Mouse (Mus musculus): ENCODE results near the gene Ptprcap. TPM values are rescaled to one million over a fixed set of nuclear protein-coding genes. Genes with fewer than 3 reads are reported as not detected.

Ptprcap gene
- polyA plus RNA-seq (2014; fragmentation: Nextera tagmentation; extraction: Ambion mirVana), result 0.54 and 0.82 TPM in 2 replicates

DNA sequence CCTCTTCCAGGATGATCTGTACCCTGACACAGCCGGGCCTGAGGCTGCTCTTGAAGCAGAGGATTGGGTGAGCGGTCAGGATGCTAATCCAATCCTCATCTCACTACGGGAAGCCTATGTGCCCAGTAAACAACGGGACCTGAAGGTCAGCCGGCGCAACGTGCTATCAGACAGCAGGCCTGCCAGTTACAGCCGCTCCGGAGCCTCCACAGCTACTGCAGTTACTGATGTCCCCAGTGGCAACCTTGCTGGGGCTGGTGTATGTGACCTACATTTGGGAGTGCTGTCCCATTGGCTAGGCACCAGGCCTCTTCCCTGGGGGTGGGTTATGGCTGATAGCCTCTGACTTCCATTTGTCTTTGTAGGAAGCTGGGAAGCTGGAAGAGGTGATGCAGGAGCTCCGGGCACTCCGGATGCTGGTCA is at the start of gene Ptprcap:
Gene Ptprcap, plus strand, starts transcription at position 373 of the 423 bp plus-strand sequence.
- Histone ChIP-seq H3K27ac (replicated peaks in 1 of 2; ENCODE audit: control insufficient read depth in 1 of 2, insufficient read depth in 1 of 2, low read depth in 2 of 2, low read length in 2 of 2) (0 out of 4 replicates have a peak within 1 kb of the TSS, but pooled peaks of 1 of the 2 experiments have one; percentile 24), H3K4me3 (ENCODE audit: control insufficient read depth in 1 of 2, insufficient read depth in 1 of 2, low read depth in 1 of 2, low read length in 2 of 2) (no peak within 1 kb of the TSS), H3K4me2 (ENCODE audit: low read length) (no peak within 1 kb of the TSS), H3K36me3 (ENCODE audit: control insufficient read depth, insufficient read depth, low read length) (peaks cover 78% of the 10 kb centered on the region), H3K4me1 (ENCODE audit: control insufficient read depth in 2 of 2, insufficient read depth in 2 of 2, low read length in 2 of 2) (peaks cover 11 to 21% of the 10 kb centered on the region in 2 experiments), H3K27me3 (ENCODE audit: control insufficient read depth, insufficient read depth, low read length) (no peaks in the 10 kb centered on the region), H3K9me3 (ENCODE audit: control insufficient read depth, low read length) (no peaks in the 10 kb centered on the region), H3K9ac (ENCODE audit: low read length) (no peak within 1 kb of the TSS)
- ATAC-seq (ENCODE audit: insufficient number of reproducible peaks, insufficient read depth, low FRiP score, low read depth), result no peak
- 47% methylated on average over 11 of the region's 11 CpGs for WGBS

DNA sequence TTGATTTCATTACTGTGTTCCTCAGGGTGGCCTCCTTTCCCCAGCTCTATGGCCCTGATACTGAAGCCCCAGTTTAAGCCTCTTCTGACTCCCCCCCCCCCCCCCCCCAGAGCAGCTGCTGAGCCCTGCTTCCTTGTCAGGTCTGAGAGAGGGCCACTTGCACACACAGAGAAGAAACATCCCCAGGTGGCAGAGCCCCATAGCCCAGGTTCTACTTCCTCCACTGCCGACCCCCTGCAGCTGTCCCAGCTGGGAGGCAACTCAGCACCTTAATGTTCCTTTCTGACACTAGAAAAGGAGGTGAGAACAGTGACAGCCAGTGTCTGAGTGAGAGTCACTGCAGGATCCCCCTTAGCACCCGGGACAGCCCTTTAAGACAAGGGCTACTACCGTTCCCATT is 49.6 kb upstream of the Ptprcap start:
- ATAC-seq (ENCODE audit: insufficient number of reproducible peaks, insufficient read depth, low FRiP score, low read depth), result no peak
- no peak overlapping the region for H3K4me2 ChIP-seq (ENCODE audit: low read length)
- peaks cover 34% of the 10 kb centered on the region for H3K36me3 ChIP-seq (ENCODE audit: control insufficient read depth, insufficient read depth, low read length)
- H3K9ac ChIP-seq (ENCODE audit: low read length), result no peak overlapping the region
- peaks cover 20% of the 10 kb centered on the region; the same call in 1 of the 2 replicates for H3K27me3 ChIP-seq (ENCODE audit: control insufficient read depth, insufficient read depth, low read length)
- WGBS, result 49% methylated on average over 3 of the region's 3 CpGs
- no peak overlapping the region for H3K4me3 ChIP-seq (ENCODE audit: control insufficient read depth in 1 of 2, insufficient read depth in 1 of 2, low read depth in 1 of 2, low read length in 2 of 2)
- peaks cover 13 to 24% of the 10 kb centered on the region in 2 experiments for H3K4me1 ChIP-seq (ENCODE audit: control insufficient read depth in 2 of 2, insufficient read depth in 2 of 2, low read length in 2 of 2)
- no peaks in the 10 kb centered on the region for H3K9me3 ChIP-seq (ENCODE audit: control insufficient read depth, low read length)
- no peak overlapping the region for H3K27ac ChIP-seq (replicated peaks in 1 of 2; ENCODE audit: control insufficient read depth in 1 of 2, insufficient read depth in 1 of 2, low read depth in 2 of 2, low read length in 2 of 2)

DNA sequence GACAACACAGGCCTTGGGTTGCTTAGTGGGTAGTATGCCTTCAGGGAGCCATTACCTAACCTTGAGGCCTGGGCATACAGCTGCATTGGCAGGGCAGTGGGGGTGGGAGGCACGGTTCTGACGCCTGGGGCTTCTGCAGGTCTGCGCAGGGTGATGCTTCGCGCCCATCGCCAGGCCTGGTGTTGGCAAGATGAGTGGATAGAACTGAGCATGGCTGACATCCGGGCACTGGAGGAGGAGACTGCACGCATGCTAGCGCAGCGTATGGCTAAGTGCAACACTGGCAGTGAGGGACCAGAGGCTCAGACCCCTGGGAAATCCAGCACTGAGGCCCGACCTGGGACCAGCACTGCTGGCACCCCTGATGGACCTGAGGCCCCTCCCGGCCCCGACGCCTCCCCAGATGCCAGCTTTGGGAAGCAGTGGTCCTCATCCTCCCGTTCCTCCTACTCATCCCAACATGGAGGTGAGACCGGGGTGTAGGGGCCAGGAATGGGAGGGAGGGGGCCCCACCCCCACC is 48.7 kb upstream of the Ptprcap start:
- no peak overlapping the region for H3K4me3 ChIP-seq (ENCODE audit: control insufficient read depth in 1 of 2, insufficient read depth in 1 of 2, low read depth in 1 of 2, low read length in 2 of 2)
- no peaks in the 10 kb centered on the region for H3K9me3 ChIP-seq (ENCODE audit: control insufficient read depth, low read length)
- 87% methylated on average over 16 of the region's 16 CpGs for WGBS
- H3K4me1 ChIP-seq (ENCODE audit: control insufficient read depth in 2 of 2, insufficient read depth in 2 of 2, low read length in 2 of 2), result peaks cover 6 to 16% of the 10 kb centered on the region in 2 experiments; a peak in 3 of 4 replicates
- peaks cover 20% of the 10 kb centered on the region; the same call in 1 of the 2 replicates for H3K27me3 ChIP-seq (ENCODE audit: control insufficient read depth, insufficient read depth, low read length)
- H3K9ac ChIP-seq (ENCODE audit: low read length), result no peak overlapping the region
- peaks cover 43% of the 10 kb centered on the region for H3K36me3 ChIP-seq (ENCODE audit: control insufficient read depth, insufficient read depth, low read length)
- ATAC-seq (ENCODE audit: insufficient number of reproducible peaks, insufficient read depth, low FRiP score, low read depth), result no peak
- no peak overlapping the region for H3K4me2 ChIP-seq (ENCODE audit: low read length)
- no peak overlapping the region for H3K27ac ChIP-seq (replicated peaks in 1 of 2; ENCODE audit: control insufficient read depth in 1 of 2, insufficient read depth in 1 of 2, low read depth in 2 of 2, low read length in 2 of 2)

DNA sequence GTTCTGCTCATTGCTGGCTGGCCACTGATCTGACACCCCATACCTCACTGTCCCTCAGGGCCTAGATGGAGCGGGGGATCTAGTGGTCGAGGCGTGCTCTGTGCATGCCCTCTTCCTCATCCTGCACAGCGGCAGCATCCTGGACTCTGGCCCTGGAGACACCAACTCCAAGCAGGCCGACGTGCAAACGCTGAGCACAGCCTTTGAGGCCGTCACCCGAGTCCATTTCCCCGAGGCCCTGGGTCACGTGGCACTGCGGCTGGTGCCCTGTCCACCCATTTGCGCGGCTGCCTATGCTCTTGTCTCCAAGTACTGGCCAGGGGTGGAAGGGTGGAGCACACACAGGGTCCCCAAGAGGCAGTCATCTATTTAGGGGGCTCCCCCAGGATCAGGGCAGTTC is 46.8 kb upstream of the Ptprcap start:
- WGBS, result 90% methylated on average over 14 of the region's 14 CpGs

DNA sequence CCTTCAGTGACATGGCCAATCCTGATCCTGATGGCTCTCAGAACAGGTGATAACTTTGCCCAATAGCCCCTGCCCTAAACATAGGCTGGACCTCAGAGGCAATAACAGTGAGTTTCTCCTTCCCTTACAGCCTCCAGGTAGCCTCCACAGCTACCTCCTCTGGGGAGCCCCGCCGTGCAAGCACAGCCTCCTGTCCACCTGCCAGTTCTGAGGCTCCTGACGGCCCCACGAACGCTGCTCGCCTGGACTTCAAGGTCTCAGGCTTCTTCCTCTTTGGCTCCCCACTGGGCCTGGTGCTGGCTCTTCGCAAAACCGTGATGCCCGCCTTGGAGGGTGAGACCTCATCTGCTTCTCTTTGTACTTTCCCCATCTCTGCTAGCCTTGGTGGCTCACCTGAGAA is 44.9 kb upstream of the Ptprcap start:
- no peaks in the 10 kb centered on the region for H3K27me3 ChIP-seq (ENCODE audit: control insufficient read depth, insufficient read depth, low read length)
- peaks cover 5 to 7% of the 10 kb centered on the region in 2 experiments; a peak in 3 of 4 replicates for H3K4me1 ChIP-seq (ENCODE audit: control insufficient read depth in 2 of 2, insufficient read depth in 2 of 2, low read length in 2 of 2)
- peaks cover 73% of the 10 kb centered on the region for H3K36me3 ChIP-seq (ENCODE audit: control insufficient read depth, insufficient read depth, low read length)
- WGBS, result 82% methylated on average over 9 of the region's 9 CpGs
- no peak for ATAC-seq (ENCODE audit: insufficient number of reproducible peaks, insufficient read depth, low FRiP score, low read depth)
- no peak overlapping the region for H3K9ac ChIP-seq (ENCODE audit: low read length)
- no peak overlapping the region for H3K4me2 ChIP-seq (ENCODE audit: low read length)
- no peak overlapping the region for H3K27ac ChIP-seq (replicated peaks in 1 of 2; ENCODE audit: control insufficient read depth in 1 of 2, insufficient read depth in 1 of 2, low read depth in 2 of 2, low read length in 2 of 2)
- no peaks in the 10 kb centered on the region for H3K9me3 ChIP-seq (ENCODE audit: control insufficient read depth, low read length)
- H3K4me3 ChIP-seq (ENCODE audit: control insufficient read depth in 1 of 2, insufficient read depth in 1 of 2, low read depth in 1 of 2, low read length in 2 of 2), result no peak overlapping the region

More for the DNA sequence above, 46.8 kb upstream of the Ptprcap start:
- H3K4me1 ChIP-seq (ENCODE audit: control insufficient read depth in 2 of 2, insufficient read depth in 2 of 2, low read length in 2 of 2), result no peaks in the 10 kb centered on the region
- H3K27ac ChIP-seq (replicated peaks in 1 of 2; ENCODE audit: control insufficient read depth in 1 of 2, insufficient read depth in 1 of 2, low read depth in 2 of 2, low read length in 2 of 2), result no peak overlapping the region
- H3K9ac ChIP-seq (ENCODE audit: low read length), result no peak overlapping the region
- H3K27me3 ChIP-seq (ENCODE audit: control insufficient read depth, insufficient read depth, low read length), result peaks cover 11% of the 10 kb centered on the region; the same call in 1 of the 2 replicates
- H3K9me3 ChIP-seq (ENCODE audit: control insufficient read depth, low read length), result no peaks in the 10 kb centered on the region
- H3K4me2 ChIP-seq (ENCODE audit: low read length), result no peak overlapping the region
- no peak overlapping the region for H3K4me3 ChIP-seq (ENCODE audit: control insufficient read depth in 1 of 2, insufficient read depth in 1 of 2, low read depth in 1 of 2, low read length in 2 of 2)
- ATAC-seq (ENCODE audit: insufficient number of reproducible peaks, insufficient read depth, low FRiP score, low read depth), result no peak
- H3K36me3 ChIP-seq (ENCODE audit: control insufficient read depth, insufficient read depth, low read length), result peaks cover 54% of the 10 kb centered on the region

DNA sequence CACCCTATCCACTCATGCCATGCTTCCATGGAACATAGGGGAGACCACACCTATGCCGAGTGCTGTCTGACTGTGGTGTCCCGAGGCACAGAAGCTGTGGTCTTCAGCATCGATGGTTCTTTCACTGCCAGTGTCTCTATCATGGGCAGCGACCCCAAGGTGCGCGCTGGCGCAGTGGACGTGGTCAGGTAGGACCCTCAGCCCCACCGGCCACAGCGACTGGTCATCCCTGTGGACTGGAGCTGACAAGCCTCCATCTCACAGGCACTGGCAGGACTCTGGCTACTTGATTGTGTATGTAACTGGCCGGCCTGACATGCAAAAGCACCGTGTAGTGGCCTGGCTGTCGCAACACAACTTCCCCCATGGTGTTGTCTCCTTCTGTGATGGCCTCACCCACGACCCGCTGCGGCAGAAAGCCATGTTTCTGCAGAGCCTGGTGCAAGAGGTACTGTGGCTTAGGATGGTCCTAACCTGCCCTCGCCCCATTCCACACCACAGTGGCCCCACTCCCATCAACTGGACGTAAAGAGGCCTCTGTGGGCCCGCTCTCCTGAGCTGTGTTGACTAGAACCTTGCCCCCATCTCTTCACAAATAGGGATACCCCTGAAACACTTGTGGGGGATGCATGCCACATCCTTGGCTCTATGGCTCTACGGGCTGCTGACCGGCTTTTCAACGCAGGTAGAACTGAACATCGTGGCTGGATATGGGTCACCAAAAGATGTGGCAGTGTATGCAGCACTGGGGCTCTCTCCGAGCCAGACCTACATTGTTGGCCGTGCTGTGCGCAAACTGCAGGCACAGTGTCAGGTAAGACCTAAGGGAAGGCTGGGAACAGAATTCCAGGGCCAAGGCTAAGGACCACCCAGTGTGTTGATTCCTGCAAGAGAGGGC is 41.1 kb upstream of the Ptprcap start:
- no peak overlapping the region for H3K4me3 ChIP-seq (ENCODE audit: control insufficient read depth in 1 of 2, insufficient read depth in 1 of 2, low read depth in 1 of 2, low read length in 2 of 2)
- peaks cover 7 to 16% of the 10 kb centered on the region in 2 experiments; a peak in 3 of 4 replicates for H3K4me1 ChIP-seq (ENCODE audit: control insufficient read depth in 2 of 2, insufficient read depth in 2 of 2, low read length in 2 of 2)
- 94% methylated on average over 26 of the region's 26 CpGs for WGBS
- ATAC-seq (ENCODE audit: insufficient number of reproducible peaks, insufficient read depth, low FRiP score, low read depth), result no peak
- H3K27me3 ChIP-seq (ENCODE audit: control insufficient read depth, insufficient read depth, low read length), result no peaks in the 10 kb centered on the region
- no peak overlapping the region for H3K4me2 ChIP-seq (ENCODE audit: low read length)
- no peaks in the 10 kb centered on the region for H3K9me3 ChIP-seq (ENCODE audit: control insufficient read depth, low read length)
- peaks cover 89% of the 10 kb centered on the region for H3K36me3 ChIP-seq (ENCODE audit: control insufficient read depth, insufficient read depth, low read length)
- H3K27ac ChIP-seq (replicated peaks in 1 of 2; ENCODE audit: control insufficient read depth in 1 of 2, insufficient read depth in 1 of 2, low read depth in 2 of 2, low read length in 2 of 2), result 0 out of 4 replicates have a peak overlapping the region, but pooled peaks of 1 of the 2 experiments have one; percentile 69
- no peak overlapping the region for H3K9ac ChIP-seq (ENCODE audit: low read length)

DNA sequence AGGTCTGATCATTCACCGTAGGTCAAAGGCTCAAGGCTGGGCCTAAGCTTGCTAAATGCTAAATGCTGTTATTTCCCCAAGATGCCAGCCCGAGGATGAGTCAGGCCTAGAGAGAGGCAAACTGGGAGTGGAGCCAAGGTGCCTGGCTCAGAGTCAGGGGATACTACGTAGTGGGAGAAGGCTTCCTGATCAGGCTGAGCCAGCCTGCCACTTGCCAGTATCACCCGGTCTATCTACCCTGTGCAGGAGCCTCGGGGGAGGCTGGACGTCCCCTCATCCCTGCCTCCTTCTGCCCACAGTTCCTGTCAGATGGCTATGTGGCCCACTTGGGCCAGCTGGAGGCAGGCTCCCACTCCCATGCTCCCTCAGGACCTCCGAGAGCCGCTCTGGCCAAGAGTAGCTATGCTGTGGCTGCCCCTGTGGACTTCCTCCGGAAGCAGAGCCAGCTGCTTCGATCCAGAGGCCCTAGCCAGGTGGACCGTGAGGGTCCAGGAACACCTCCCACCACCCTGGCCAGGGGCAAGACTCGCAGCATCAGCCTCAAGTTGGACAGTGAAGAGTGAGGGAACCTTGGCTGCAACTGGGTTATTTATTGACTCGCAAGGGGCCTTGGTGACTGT is 40.1 kb upstream of the Ptprcap start:
- Histone ChIP-seq H3K27me3 (ENCODE audit: control insufficient read depth, insufficient read depth, low read length) (no peaks in the 10 kb centered on the region), H3K36me3 (ENCODE audit: control insufficient read depth, insufficient read depth, low read length) (peaks cover 90% of the 10 kb centered on the region), H3K27ac (replicated peaks in 1 of 2; ENCODE audit: control insufficient read depth in 1 of 2, insufficient read depth in 1 of 2, low read depth in 2 of 2, low read length in 2 of 2) (peak overlapping the region; percentile 23 to 69; a peak in 2 of 4 replicates), H3K4me3 (ENCODE audit: control insufficient read depth in 1 of 2, insufficient read depth in 1 of 2, low read depth in 1 of 2, low read length in 2 of 2) (no peak overlapping the region), H3K9ac (ENCODE audit: low read length) (peak overlapping the region; percentile 38; the same call in 1 of the 2 replicates), H3K4me1 (ENCODE audit: control insufficient read depth in 2 of 2, insufficient read depth in 2 of 2, low read length in 2 of 2) (peaks cover 7 to 16% of the 10 kb centered on the region in 2 experiments; a peak in 3 of 4 replicates), H3K4me2 (ENCODE audit: low read length) (no peak overlapping the region), H3K9me3 (ENCODE audit: control insufficient read depth, low read length) (no peaks in the 10 kb centered on the region)
- ATAC-seq (ENCODE audit: insufficient number of reproducible peaks, insufficient read depth, low FRiP score, low read depth), result peak; percentile 33; the same call in 1 of the 2 replicates
- 54% methylated on average over 13 of the region's 13 CpGs for WGBS

Data from heart, embryonic 14.5 days (tissue).